Mouse (Mus musculus) intestine, embryonic 14.5 days (tissue): Measurements from ENCODE around the gene BC067074. TPM values are rescaled to one million over a fixed set of nuclear protein-coding genes. Genes with fewer than 3 reads are reported as not detected.
"Not testable (repeated sequence)": the region's sequence is repeated elsewhere in the genome, so short reads cannot be mapped to it uniquely, and the experiment has no call there.

Experiments used
- ATAC-seq: fragments of 200-750 bp; cut with Nextera tagmentation; replicated peaks from 2 replicates; pipeline ENCODE4 v1.8.0; 2017; ENCODE audit warnings: low read depth, moderate number of reproducible peaks, moderate TSS enrichment, moderate library complexity; ENCODE audit not compliant: low FRiP score, low TSS enrichment
- DNase-seq: peaks from one replicate; pipeline ENCODE4 v3.0.0-alpha.2; 2018; ENCODE audit warnings: low spot score
- H3K27ac ChIP-seq: fragments of 300-500 bp; sonication (generic); 2 replicates; pipeline ENCODE4 v1.5.1; 2014; ENCODE audit warnings: low read depth, mild to moderate bottlenecking, control low read depth
- H3K27me3 ChIP-seq: fragments of 300-500 bp; sonication (generic); replicated peaks from 2 replicates; pipeline ENCODE4 v1.6.1; 2014; ENCODE audit warnings: low read length, control low read depth; ENCODE audit not compliant: control insufficient read depth, insufficient read depth
- H3K36me3 ChIP-seq: fragments of 300-500 bp; sonication (generic); 2 replicates; pipeline ENCODE4 v1.6.1; 2014; ENCODE audit warnings: low read length, control low read depth; ENCODE audit not compliant: control insufficient read depth, insufficient read depth
- H3K4me1 ChIP-seq: fragments of 300-500 bp; sonication (generic); replicated peaks from 2 replicates; pipeline ENCODE4 v1.6.1; 2014; ENCODE audit warnings: low read length, control low read depth, mixed read lengths; ENCODE audit not compliant: control insufficient read depth, insufficient read depth
- H3K4me2 ChIP-seq: fragments of 300-500 bp; sonication (generic); 2 replicates; pipeline ENCODE4 v1.6.1; 2014; ENCODE audit warnings: low read length
- H3K4me3 ChIP-seq: fragments of 300-500 bp; sonication (generic); 2 replicates; pipeline ENCODE4 v1.5.1; 2014; ENCODE audit warnings: low read depth, low read length, control low read depth, mixed read lengths
- H3K9ac ChIP-seq: fragments of 300-500 bp; sonication (generic); 2 replicates; pipeline ENCODE4 v1.6.1; 2014; ENCODE audit warnings: mild to moderate bottlenecking, low read length
- H3K9me3 ChIP-seq: fragments of 300-500 bp; sonication (generic); 2 replicates; pipeline ENCODE4 v1.6.1; 2016; ENCODE audit warnings: low read length, control low read depth; ENCODE audit not compliant: control insufficient read depth
- WGBS: fragments of 180-500 bp; shearing (Covaris S2); extraction: QIAGEN DNeasy Blood & Tissue Kit; methylation state at CpG from one replicate; pipeline ENCODE4 v1.1.7; 2014; 5-methylcytosine and 5-hydroxymethylcytosine counted together
- polyA plus RNA-seq: library from polyadenylated mRNA; unstranded; fragments of >200 nt; fragmentation: Nextera tagmentation; extraction: Ambion mirVana; gene quantifications from 2 replicates; pipeline ENCODE4 v1.2.1, GENCODE M21; 2014

The BC067074 gene
- 4.2 and 4.9 TPM in 2 replicates for polyA plus RNA-seq

DNA sequence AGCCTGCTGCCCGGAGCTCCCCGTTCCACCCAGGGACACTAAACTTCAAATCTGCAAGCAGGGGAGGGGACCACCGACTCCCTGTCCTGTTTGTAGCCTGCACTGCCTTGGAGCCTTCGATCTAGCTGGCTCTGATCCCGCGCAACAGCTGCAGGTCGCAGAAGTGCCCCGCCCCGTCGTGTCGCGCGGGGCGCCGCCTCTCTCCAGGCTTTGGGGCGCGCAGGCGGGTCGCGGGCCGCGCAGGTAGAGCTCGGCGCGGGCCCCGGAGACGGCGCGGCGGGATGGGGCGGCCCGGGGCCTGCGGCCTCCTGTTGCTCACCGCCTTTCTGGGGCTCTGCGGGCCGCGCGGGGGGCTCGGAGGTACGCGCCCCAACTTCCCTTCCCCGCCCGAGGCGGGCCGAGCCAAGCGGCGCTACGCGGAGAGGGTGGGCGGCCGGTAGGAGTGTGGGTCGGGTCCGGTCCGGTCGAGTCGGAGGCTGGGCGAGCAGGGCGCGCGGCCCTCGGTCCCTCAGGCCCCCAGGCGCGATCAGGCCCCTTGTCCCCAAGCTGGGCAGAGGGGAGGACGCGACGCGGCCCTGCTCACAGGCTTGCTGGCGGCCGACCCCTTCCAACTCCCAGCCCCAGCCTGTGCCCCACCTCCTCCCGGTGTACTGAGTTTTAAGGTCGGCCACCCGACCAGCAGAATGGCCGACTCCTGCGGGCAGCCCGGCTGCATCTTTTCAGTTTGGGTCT lies at the start of gene BC067074:
BC067074 (plus strand) TSS at position 185 of the 732 bp plus-strand sequence.
- 1% methylated on average over 45 of the region's 75 CpGs for WGBS
- Histone ChIP-seq H3K9me3 (no peaks in the 10 kb centered on the region), H3K27ac (no peak within 1 kb of the TSS), H3K27me3 (peaks cover 4% of the 10 kb centered on the region; the same call in 1 of the 2 replicates), H3K4me1 (0 out of 2 replicates have a peak, but pooled peaks cover 11% of the 10 kb centered on the region), H3K36me3 (no peaks in the 10 kb centered on the region), H3K4me2 (peak within 1 kb of the TSS; percentile 69), H3K9ac (peak within 1 kb of the TSS; percentile 70), H3K4me3 (peak within 1 kb of the TSS; percentile 49)
- ATAC-seq: peak; percentile 86
- peak; percentile 83 for DNase-seq

DNA sequence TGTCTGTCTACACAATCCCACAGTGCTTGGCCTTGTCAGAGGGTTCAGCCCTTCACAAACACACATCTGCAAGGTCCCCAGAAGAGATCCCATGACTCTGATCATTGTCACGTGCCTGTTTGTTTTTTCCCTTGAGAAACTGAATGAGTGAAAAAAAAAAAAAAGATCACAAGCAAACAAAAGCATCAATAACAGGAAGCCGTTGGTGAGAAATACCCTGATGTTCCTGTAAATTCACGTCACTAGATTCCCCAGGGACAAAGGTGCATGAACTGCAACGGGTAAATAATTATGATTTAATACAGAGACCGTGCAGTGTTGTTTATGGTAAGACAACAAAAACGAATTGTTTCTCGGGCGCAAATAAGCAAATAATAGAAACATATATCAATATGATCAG lies 47.9 kb upstream of the BC067074 start:
- Histone ChIP-seq H3K9me3 (no peaks in the 10 kb centered on the region), H3K27ac (no peak overlapping the region), H3K36me3 (no peaks in the 10 kb centered on the region), H3K4me1 (no peaks in the 10 kb centered on the region), H3K9ac (no peak overlapping the region), H3K4me3 (no peak overlapping the region), H3K27me3 (no peaks in the 10 kb centered on the region), H3K4me2 (no peak overlapping the region)
- ATAC-seq: no peak
- DNase-seq: no peak
- 77% methylated on average over 8 of the region's 8 CpGs for WGBS

DNA sequence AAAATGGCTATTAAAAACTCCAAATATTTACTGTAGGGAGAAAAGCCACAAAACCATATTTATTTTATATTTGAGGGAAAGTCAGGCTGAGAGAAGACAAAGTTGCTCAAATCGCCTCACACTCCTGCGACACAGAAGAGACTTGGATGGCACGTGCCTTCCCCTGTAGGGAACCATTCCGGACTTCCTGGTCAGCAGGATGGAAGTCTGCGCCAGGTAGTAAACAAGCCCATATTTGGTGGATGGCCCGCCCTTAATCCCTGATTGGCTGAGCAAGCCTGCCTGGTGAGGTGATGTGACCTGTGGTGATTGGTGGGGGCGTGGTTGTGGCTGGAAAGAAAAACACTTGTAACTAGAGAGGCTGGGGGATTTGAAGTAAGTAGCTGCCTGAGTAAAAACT lies 40.4 kb upstream of the BC067074 start:
- not testable (repeated sequence) for DNase-seq, H3K4me2 ChIP-seq, H3K9ac ChIP-seq, H3K9me3 ChIP-seq, ATAC-seq, H3K4me1 ChIP-seq, H3K36me3 ChIP-seq, H3K27me3 ChIP-seq, H3K4me3 ChIP-seq, H3K27ac ChIP-seq
- WGBS: 74% methylated on average over 7 of the region's 7 CpGs

DNA sequence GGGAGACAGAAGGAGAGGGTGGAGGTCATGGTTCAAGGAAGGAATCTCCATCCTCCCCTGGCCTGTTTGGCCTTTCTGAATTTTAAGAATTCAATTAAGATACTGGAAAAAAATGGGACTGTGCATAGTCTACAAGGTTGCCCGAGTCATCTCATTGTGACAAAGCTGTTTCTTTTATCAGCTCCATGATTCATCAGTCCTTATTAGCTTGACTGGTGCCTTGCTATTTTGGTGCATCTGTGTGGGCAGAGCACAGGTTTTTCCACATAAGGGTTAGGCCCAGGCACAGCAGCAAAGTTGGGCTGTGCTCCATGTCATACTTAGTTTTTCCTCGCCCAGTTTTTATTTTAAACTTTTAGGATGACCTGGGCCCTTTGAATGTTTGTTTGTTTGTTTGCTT lies 36.2 kb upstream of the BC067074 start:
- Histone ChIP-seq H3K27ac (no peak overlapping the region), H3K27me3 (no peaks in the 10 kb centered on the region), H3K4me1 (no peaks in the 10 kb centered on the region), H3K4me3 (no peak overlapping the region), H3K9ac (no peak overlapping the region), H3K4me2 (no peak overlapping the region), H3K9me3 (no peaks in the 10 kb centered on the region), H3K36me3 (no peaks in the 10 kb centered on the region)
- 85% methylated on average over 2 of the region's 2 CpGs for WGBS
- DNase-seq (no peak), ATAC-seq (no peak)

DNA sequence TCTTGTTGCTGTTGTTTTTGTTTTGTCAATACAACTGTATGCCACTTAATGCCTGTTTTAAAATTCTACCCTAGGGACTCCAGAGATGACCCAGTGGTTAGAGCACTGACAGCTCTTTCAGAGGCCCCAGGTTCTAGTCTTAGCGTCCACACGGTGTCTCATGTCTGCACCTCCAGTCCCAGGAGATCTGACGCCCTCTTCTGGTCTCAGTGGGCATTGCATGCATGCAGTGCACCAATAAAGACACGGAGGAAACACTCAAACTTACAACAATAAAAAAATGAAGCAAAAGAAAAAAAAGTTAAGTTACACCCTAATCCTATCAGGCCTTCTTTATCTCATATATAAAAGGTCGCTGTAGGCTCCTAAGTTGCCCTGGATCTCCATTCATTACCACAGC lies 35.8 kb upstream of the BC067074 start:
- H3K4me1 ChIP-seq: no peaks in the 10 kb centered on the region
- ATAC-seq (no peak), DNase-seq (no peak)
- H3K9me3 ChIP-seq: no peaks in the 10 kb centered on the region
- no peak overlapping the region for H3K9ac ChIP-seq
- WGBS: 51% methylated on average over 5 of the region's 5 CpGs
- H3K4me3 ChIP-seq: no peak overlapping the region
- H3K27me3 ChIP-seq: no peaks in the 10 kb centered on the region
- H3K36me3 ChIP-seq: no peaks in the 10 kb centered on the region
- H3K4me2 ChIP-seq: no peak overlapping the region
- no peak overlapping the region for H3K27ac ChIP-seq

DNA sequence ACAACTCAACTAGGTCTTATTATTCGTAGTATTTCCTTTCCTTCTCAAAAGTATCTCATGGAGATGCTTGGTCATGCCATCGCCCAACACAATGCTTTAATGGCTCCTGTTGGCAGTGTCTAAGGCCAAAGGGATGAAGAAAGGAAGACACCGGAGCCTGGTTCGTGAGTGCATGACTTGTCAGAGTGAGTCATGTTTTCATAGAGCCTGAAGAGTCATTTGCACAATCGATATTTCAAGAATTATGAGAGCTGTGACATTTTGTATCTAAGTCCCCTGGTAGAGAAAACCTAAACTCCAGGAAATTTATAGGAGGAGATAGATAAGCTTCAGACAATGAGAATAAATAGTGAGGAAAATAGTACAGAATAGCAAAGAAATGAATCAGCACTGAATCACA lies 33.7 kb upstream of the BC067074 start:
- Histone ChIP-seq H3K36me3 (no peaks in the 10 kb centered on the region), H3K9ac (no peak overlapping the region), H3K27me3 (no peaks in the 10 kb centered on the region), H3K4me1 (no peaks in the 10 kb centered on the region), H3K9me3 (no peaks in the 10 kb centered on the region), H3K4me3 (no peak overlapping the region), H3K27ac (no peak overlapping the region), H3K4me2 (no peak overlapping the region)
- ATAC-seq: no peak
- 90% methylated on average over 5 of the region's 5 CpGs for WGBS
- DNase-seq: no peak

DNA sequence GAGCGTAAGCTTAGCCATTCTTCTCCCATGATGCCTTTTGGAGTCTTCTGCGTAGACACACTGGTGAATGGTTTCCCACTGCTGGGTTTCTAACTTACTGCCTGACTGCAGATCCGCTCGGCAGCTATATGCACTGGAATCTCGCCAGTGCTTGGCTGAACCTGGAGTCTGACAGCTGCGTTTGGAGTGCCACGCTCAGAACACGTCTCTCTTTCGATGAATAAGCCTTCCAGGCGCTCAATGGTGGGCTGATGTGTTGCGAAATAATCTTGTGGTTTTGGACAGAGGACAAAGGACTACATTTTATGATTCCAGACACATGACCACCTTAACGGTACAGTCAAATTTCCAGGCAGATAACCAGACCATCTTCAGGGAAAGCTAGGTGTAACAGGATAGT lies 30.1 kb upstream of the BC067074 start:
- no peaks in the 10 kb centered on the region for H3K4me1 ChIP-seq
- no peak for DNase-seq
- WGBS: 72% methylated on average over 12 of the region's 12 CpGs

DNA sequence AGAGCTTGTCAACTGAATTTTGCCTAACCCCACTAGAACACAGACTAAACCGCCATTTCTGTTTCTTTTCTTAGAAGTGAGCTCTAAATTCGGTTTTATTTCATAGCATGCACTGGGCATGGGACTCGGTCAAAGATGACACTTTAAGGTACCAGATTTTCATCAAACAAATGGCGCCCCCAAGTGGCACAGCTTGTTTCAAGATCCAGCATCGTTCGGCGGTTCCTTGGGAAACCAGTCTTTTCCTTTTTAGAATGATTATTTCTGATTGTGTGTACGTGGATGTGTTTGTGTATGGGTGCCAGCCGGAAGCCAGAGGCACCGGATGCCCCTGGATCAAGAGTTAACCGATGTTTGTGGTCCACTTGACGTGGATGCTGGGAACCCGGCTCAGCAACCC lies 27.7 kb upstream of the BC067074 start:
- Histone ChIP-seq H3K9ac (no peak overlapping the region), H3K27ac (no peak overlapping the region), H3K4me1 (no peaks in the 10 kb centered on the region), H3K4me3 (no peak overlapping the region), H3K27me3 (no peaks in the 10 kb centered on the region), H3K4me2 (no peak overlapping the region), H3K9me3 (no peaks in the 10 kb centered on the region), H3K36me3 (no peaks in the 10 kb centered on the region)
- ATAC-seq (no peak), DNase-seq (peak; percentile 87)
- WGBS: 25% methylated on average over 13 of the region's 13 CpGs

More for the DNA sequence above, 30.1 kb upstream of the BC067074 start:
- H3K9me3 ChIP-seq: no peaks in the 10 kb centered on the region
- H3K36me3 ChIP-seq: no peaks in the 10 kb centered on the region
- H3K27ac ChIP-seq: no peak overlapping the region
- no peak overlapping the region for H3K4me3 ChIP-seq
- ATAC-seq: no peak
- H3K27me3 ChIP-seq: no peaks in the 10 kb centered on the region
- no peak overlapping the region for H3K9ac ChIP-seq
- H3K4me2 ChIP-seq: no peak overlapping the region

DNA sequence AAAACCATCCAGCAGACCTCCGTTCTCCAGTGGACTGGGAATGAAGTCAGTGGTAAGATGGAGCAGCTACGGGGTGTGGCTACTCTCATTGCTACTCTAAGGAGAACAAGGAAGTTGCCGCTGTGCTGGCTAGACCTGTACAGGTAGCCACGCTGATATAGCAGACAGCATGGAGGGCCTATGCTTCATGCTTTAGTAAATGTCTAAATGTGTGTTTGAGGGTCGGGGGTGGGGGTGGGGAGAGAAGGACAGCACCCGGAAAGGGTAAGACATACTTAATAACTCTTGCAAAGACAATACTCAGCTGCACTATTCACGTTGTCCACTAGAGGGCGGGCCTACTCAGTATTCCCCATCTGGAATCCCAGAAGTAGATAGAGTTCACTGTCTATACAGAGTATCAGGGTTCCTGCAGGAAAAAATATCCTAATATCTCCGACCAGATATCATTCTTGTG lies 26.4 kb upstream of the BC067074 start:
- Histone ChIP-seq H3K27me3 (no peaks in the 10 kb centered on the region), H3K27ac (no peak overlapping the region), H3K36me3 (no peaks in the 10 kb centered on the region), H3K9me3 (no peaks in the 10 kb centered on the region), H3K9ac (no peak overlapping the region), H3K4me2 (0 out of 2 replicates have a peak overlapping the region, but pooled peaks have one; percentile 9), H3K4me1 (no peaks in the 10 kb centered on the region), H3K4me3 (no peak overlapping the region)
- WGBS: 27% methylated on average over 9 of the region's 9 CpGs
- ATAC-seq (no peak; the same call in 1 of the 2 replicates), DNase-seq (peak; percentile 94)
